Mouse (Mus musculus) regulatory T cell (primary cell): ENCODE measurements around the gene Irgm1.
"Not testable (repeated sequence)": the region's sequence is repeated elsewhere in the genome, so short reads cannot be mapped to it uniquely, and the experiment has no call there.

Source experiments
- in situ Hi-C: fragments of 300-600 bp; cut with MboI, MseI; formaldehyde crosslinking; loops from one replicate; pipeline ENCODE4 v1.15.1; 2025; ENCODE audit warnings: high pct_unique_total_duplicates

Gene Irgm1

GRCm38 (mm10) chr11:48835923-48836322 is 35.6 kb downstream of the Irgm1 start:
- in situ Hi-C loops: loop anchor here (25.0 kb wide), 1 partner anchor 876 kb away; the partner anchor contains the start of gene Cnot6

- in situ Hi-C loops: loop anchor here (25.0 kb wide), 1 partner anchor 878 kb away; the partner anchor contains the start of gene Cnot6
These were observed 37.5 kb downstream of the Irgm1 start for GRCm38 (mm10) chr11:48833731-48834639.

- in situ Hi-C loops: loop anchor here (25.0 kb wide), 1 partner anchor 879 kb away; the partner anchor contains the start of gene Cnot6
These were observed 38.3 kb downstream of the Irgm1 start for GRCm38 (mm10) chr11:48833078-48833730.

GRCm38 (mm10) chr11:48831273-48831672 is 40.2 kb downstream of the Irgm1 start:
- in situ Hi-C loops: loop anchor here (25.0 kb wide), 1 partner anchor 881 kb away; the partner anchor contains the start of gene Cnot6

- in situ Hi-C loops: loop anchor here (25.0 kb wide), 1 partner anchor 882 kb away; the partner anchor contains the start of gene Cnot6
These were observed 41.2 kb downstream of the Irgm1 start for GRCm38 (mm10) chr11:48830279-48830678.

GRCm38 (mm10) chr11:48827926-48828325 is 43.6 kb downstream of the Irgm1 start:
- in situ Hi-C loops: loop anchor here (25.0 kb wide), 1 partner anchor 884 kb away; the partner anchor contains the start of gene Cnot6

GRCm38 (mm10) chr11:48826752-48827096 is 44.8 kb downstream of the Irgm1 start:
- in situ Hi-C loops: loop anchor here (25.0 kb wide), 1 partner anchor 886 kb away; the partner anchor contains the start of gene Cnot6

GRCm38 (mm10) chr11:48825979-48826751 is 45.3 kb downstream of the Irgm1 start, which contains the start of the genes Trim7 and Gm12184:
Gene Trim7 (plus strand): TSS chr11:48826140.
Gene Gm12184 (minus strand): TSS chr11:48826655.
- in situ Hi-C loops: loop anchor here (25.0 kb wide), 1 partner anchor 886 kb away; the partner anchor contains the start of gene Cnot6

GRCm38 (mm10) chr11:48824311-48824830 is 47.1 kb downstream of the Irgm1 start:
- in situ Hi-C loops: no loop called here

GRCm38 (mm10) chr11:48823536-48823972 is 47.9 kb downstream of the Irgm1 start:
- in situ Hi-C loops: no loop called here

GRCm38 (mm10) chr11:48822768-48823512 is 48.5 kb downstream of the Irgm1 start:
- in situ Hi-C loops: no loop called here

GRCm38 (mm10) chr11:48821299-48821698 is 50.2 kb downstream of the Irgm1 start:
- in situ Hi-C loops: not testable (repeated sequence)

GRCm38 (mm10) chr11:48820308-48820674 is 51.2 kb downstream of the Irgm1 start:
- in situ Hi-C loops: no loop called here

- in situ Hi-C loops: loop anchor here (5.0 kb wide), 1 partner anchor 33 kb away; no protein-coding TSS in a partner anchor
These were observed 51.7 kb downstream of the Irgm1 start for GRCm38 (mm10) chr11:48819614-48820307.

- in situ Hi-C loops: loop anchor here (5.0 kb wide), 1 partner anchor 34 kb away; no protein-coding TSS in a partner anchor
These were observed 53.1 kb downstream of the Irgm1 start for GRCm38 (mm10) chr11:48818346-48818745.

- in situ Hi-C loops: loop anchor here (5.0 kb wide), 1 partner anchor 35 kb away; no protein-coding TSS in a partner anchor
These were observed 53.7 kb downstream of the Irgm1 start for GRCm38 (mm10) chr11:48817794-48818193.

- in situ Hi-C loops: loop anchor here (5.0 kb wide), 1 partner anchor 35 kb away; no protein-coding TSS in a partner anchor
These were observed 54.5 kb downstream of the Irgm1 start, which contains the start of gene Trim41 for GRCm38 (mm10) chr11:48816800-48817665. Gene Trim41 (minus strand): TSS chr11:48817353.

GRCm38 (mm10) chr11:48816281-48816781 is 55.2 kb downstream of the Irgm1 start:
- in situ Hi-C loops: loop anchor here (5.0 kb wide), 1 partner anchor 36 kb away; no protein-coding TSS in a partner anchor
